In the genomic region with DNA sequence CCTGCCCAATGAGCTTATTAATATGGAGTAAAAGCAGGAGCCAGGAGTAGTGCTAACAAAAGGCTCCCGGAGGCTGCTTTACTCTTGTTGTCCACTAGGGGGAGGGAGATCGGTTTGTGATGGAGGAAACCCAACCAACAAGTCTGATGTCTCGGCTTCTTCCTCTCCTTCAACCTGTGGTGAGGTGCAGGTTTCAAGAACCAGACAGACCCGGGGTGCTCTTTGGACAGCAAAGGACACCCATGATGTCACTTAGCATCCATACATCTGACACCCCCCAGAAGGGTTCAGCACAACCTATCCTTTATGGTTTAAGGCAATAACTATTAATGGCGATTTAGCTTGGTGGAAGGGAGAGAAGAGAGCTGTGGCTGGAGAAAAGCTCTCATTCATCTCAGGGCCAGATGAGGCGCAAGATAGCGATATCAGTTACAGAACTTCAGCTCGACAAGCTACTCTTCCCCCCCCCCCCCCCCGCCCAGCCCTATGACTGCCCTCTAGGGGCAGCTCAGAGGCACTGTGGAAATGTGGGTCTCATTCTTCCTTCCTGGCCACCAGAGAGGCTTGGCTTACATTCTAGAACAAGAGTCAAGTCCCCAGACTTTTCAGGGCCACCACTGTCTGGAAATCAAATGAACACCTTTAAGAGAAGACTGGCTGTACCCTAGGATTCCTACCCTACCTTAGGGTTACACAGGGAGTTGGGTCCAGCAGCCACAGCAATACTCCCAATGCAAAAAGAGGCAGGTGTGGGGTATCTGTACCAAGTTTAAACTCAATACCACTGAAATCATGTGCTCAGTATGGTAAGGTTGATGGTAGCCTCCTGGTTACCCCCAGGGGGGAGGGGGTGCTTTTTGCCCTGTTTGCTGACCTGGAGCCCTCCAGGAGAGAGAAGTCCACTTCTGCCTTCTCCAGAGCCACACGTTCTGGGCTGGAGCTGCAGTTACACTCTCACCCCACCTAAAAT, we compare ENCODE assay signal across 7 mouse cellular contexts. TPM values are rescaled to one million over a fixed set of nuclear protein-coding genes. Genes with fewer than 3 reads are reported as not detected.
DNase-seq lines count a peak whose midpoint lies in the region; ATAC-seq and TF ChIP-seq lines count a peak whose summit lies in the region.

No protein-coding gene starts in this region.

- peak overlapping the region; percentile 27; the same call in 1 of the 2 replicates for H3K4me2 ChIP-seq in kidney, embryonic 15.5 days

- H3K9me3 ChIP-seq in kidney, embryonic 15.5 days (replicated peaks), result no peaks in the 10 kb centered on the region

- DNase-seq in 416B (ENCODE audit: low read depth), result peak; percentile 84
- peak; percentile 68 for DNase-seq in c-Kit-positive CD71-positive TER-119-negative erythroid progenitor cells, embryonic 14.5 days (ENCODE audit: low read depth)
- peak; percentile 44 for DNase-seq in heart, adult 8-10 months (ENCODE audit: low spot score)
- DNase-seq in lung, postnatal 4 days, result peak; percentile 20 to 73
- DNase-seq in spleen, postnatal 36 days (ENCODE audit: low spot score in 2 of 2), result peak; percentile 38 to 46

- peaks cover 48% of the 10 kb centered on the region for H3K4me1 ChIP-seq in kidney, embryonic 15.5 days

- H3K79me3 ChIP-seq in C2C12 (ENCODE audit: low read depth), result no peaks in the 10 kb centered on the region

- ATAC-seq in kidney, embryonic 15.5 days (replicated peaks; ENCODE audit: low FRiP score), result 0 out of 2 replicates have a peak, but pooled peaks have one; percentile 41

- no peaks in the 10 kb centered on the region for H3K36me3 ChIP-seq in C2C12 (ENCODE audit: control insufficient read depth, insufficient read depth)
- peaks cover 86% of the 10 kb centered on the region for H3K36me3 ChIP-seq in kidney, embryonic 15.5 days

- peaks cover 7% of the 10 kb centered on the region for H3K27me3 ChIP-seq in C2C12 (ENCODE audit: control insufficient read depth, insufficient read depth, insufficient read length)
- no peaks in the 10 kb centered on the region for H3K27me3 ChIP-seq in kidney, embryonic 15.5 days

- no peak overlapping the region for H3K9ac ChIP-seq in kidney, embryonic 15.5 days

- no peaks in the 10 kb centered on the region for H3K79me2 ChIP-seq in C2C12 (ENCODE audit: control insufficient read depth, insufficient read depth)

- no peak overlapping the region for H3K4me3 ChIP-seq in C2C12 (ENCODE audit: insufficient read depth, poor library complexity, severe bottlenecking)
- no peak overlapping the region for H3K4me3 ChIP-seq in kidney, embryonic 15.5 days (replicated peaks)

- 29% methylated on average over 8 of the region's 10 CpGs for WGBS in kidney, embryonic 15.5 days

- no peak overlapping the region for H3ac ChIP-seq in C2C12 (ENCODE audit: control insufficient read depth, insufficient read length, low read depth)

- TF ChIP-seq CTCF in C2C12 (IDR thresholded peaks at IDR 0.05; ENCODE audit: control insufficient read depth, insufficient read depth, insufficient read length), result peak; percentile 20

- 0 out of 2 replicates have a peak overlapping the region, but pooled peaks have one; percentile 33 for H3K27ac ChIP-seq in kidney, embryonic 15.5 days

TF ChIP-seq in C2C12, 6 proteins besides CTCF, POLR2A, EP300 and RAD21:
- TF ChIP-seq FOSL1 (IDR thresholded peaks at IDR 0.05; ENCODE audit: insufficient read depth, low read length, poor library complexity, severe bottlenecking), result no peak
- TF ChIP-seq MAX (IDR thresholded peaks at IDR 0.05), result no peak
- TF ChIP-seq MYOD1 (IDR thresholded peaks at IDR 0.05; ENCODE audit: control insufficient read depth, insufficient read length, low read depth), result no peak
- no peak for TF ChIP-seq MYOG (IDR thresholded peaks at IDR 0.05; ENCODE audit: control insufficient read depth, extremely low read depth, insufficient read length)
- no peak for TF ChIP-seq USF1 (IDR thresholded peaks at IDR 0.05; ENCODE audit: low read depth)
- no peak for TF ChIP-seq CEBPB (IDR thresholded peaks at IDR 0.05; ENCODE audit: low read depth)
TF ChIP-seq in C2C12: peak in this region for 0.

RNA-seq across cellular contexts. Expression of gene Ccnd2, which starts 9.6 kb away (rescaled TPM):
- 2.8 TPM for polyA plus RNA-seq in C2C12 (2012; fragmentation: generic; extraction: Trizol)
- 100 to 1,000 TPM; 113 to 158 (median 137) TPM for total RNA-seq in heart, adult 8-10 months (2022)
- 666 and 667 TPM in 2 replicates for polyA plus RNA-seq in kidney, embryonic 15.5 days (2015; fragmentation: Nextera tagmentation; extraction: Ambion mirVana)

RNA-seq across cellular contexts. Expression of gene Tigar, which starts 33.1 kb away (rescaled TPM):
- polyA plus RNA-seq in C2C12 (2012; fragmentation: generic; extraction: Trizol), result 8.1 TPM
- total RNA-seq in heart, adult 8-10 months (2022), result 10 to 100 TPM; 51.8 to 65.8 (median 59.1) TPM
- 3.2 and 3.4 TPM in 2 replicates for polyA plus RNA-seq in kidney, embryonic 15.5 days (2015; fragmentation: Nextera tagmentation; extraction: Ambion mirVana)

Comparison
In these comparisons a context has a peak if more than half of its experiments do, and no peak if none do; other contexts are left out.
1. RNA of gene Ccnd2, which starts 9.6 kb away (polyA plus RNA-seq): 666 to 667 TPM in kidney, embryonic 15.5 days; 2.8 TPM in C2C12 (single experiment); every median in the first group is over 100 times any median in the second.
2. Peak in every context shown above with its lines, with median percentiles within 50 percentile points of each other: DNase-seq.